Mouse (Mus musculus): Measurements from ENCODE around the gene Fbxw13. TPM values are rescaled to one million over a fixed set of nuclear protein-coding genes. Genes with fewer than 3 reads are reported as not detected.
"Not testable (repeated sequence)": the region's sequence is repeated elsewhere in the genome, so short reads cannot be mapped to it uniquely, and the experiment has no call there.

The Fbxw13 gene
- polyA plus RNA-seq (2016; fragmentation: Nextera tagmentation; extraction: Ambion mirVana) = not detected in 2 replicates

GRCm38 (mm10) chr9:109195875-109196274 lies at the start of gene Fbxw13:
Gene Fbxw13 (minus strand): TSS chr9:109195975.
- not testable (repeated sequence) for H3K27me3 ChIP-seq (replicated peaks); H3K4me3 ChIP-seq; H3K27ac ChIP-seq (ENCODE audit: poor library complexity, severe bottlenecking); ATAC-seq (ENCODE audit: insufficient number of reproducible peaks, low FRiP score); H3K9ac ChIP-seq; H3K4me2 ChIP-seq; H3K9me3 ChIP-seq (replicated peaks); H3K4me1 ChIP-seq (replicated peaks); H3K36me3 ChIP-seq
- 76% methylated on average over 3 of the region's 3 CpGs for WGBS

GRCm38 (mm10) chr9:109234654-109235053 lies 38.9 kb upstream of the Fbxw13 start, which contains the start of gene Fbxw20:
Gene Fbxw20 (minus strand): TSS chr9:109234754.
- Histone ChIP-seq H3K4me3 (no peak within 1 kb of the TSS), H3K4me2 (no peak within 1 kb of the TSS), H3K4me1 (replicated peaks) (no peaks in the 10 kb centered on the region), H3K9me3 (replicated peaks) (no peaks in the 10 kb centered on the region), H3K36me3 (no peaks in the 10 kb centered on the region), H3K27ac (ENCODE audit: poor library complexity, severe bottlenecking) (no peak within 1 kb of the TSS), H3K9ac (no peak within 1 kb of the TSS), H3K27me3 (replicated peaks) (no peaks in the 10 kb centered on the region)
- no peak for ATAC-seq (ENCODE audit: insufficient number of reproducible peaks, low FRiP score)
- 65% methylated on average over 1 of the region's 1 CpGs for WGBS

- ATAC-seq (ENCODE audit: insufficient number of reproducible peaks, low FRiP score) = no peak
These were observed 22.7 kb upstream of the Fbxw13 start for GRCm38 (mm10) chr9:109218449-109218848.

GRCm38 (mm10) chr9:109201347-109201746 lies 5.6 kb upstream of the Fbxw13 start:
- not testable (repeated sequence) for H3K36me3 ChIP-seq; H3K4me1 ChIP-seq (replicated peaks); H3K9ac ChIP-seq; H3K27ac ChIP-seq (ENCODE audit: poor library complexity, severe bottlenecking); H3K4me3 ChIP-seq; H3K9me3 ChIP-seq (replicated peaks); H3K27me3 ChIP-seq (replicated peaks); ATAC-seq (ENCODE audit: insufficient number of reproducible peaks, low FRiP score); H3K4me2 ChIP-seq
- 78% methylated on average over 1 of the region's 1 CpGs for WGBS

More at GRCm38 (mm10) chr9:109218449-109218848, 22.7 kb upstream of the Fbxw13 start:
- H3K9ac ChIP-seq = no peak overlapping the region
- H3K4me1 ChIP-seq (replicated peaks) = no peaks in the 10 kb centered on the region
- WGBS = 67% methylated on average over 6 of the region's 6 CpGs
- H3K27ac ChIP-seq (ENCODE audit: poor library complexity, severe bottlenecking) = no peak overlapping the region
- H3K9me3 ChIP-seq (replicated peaks) = no peaks in the 10 kb centered on the region; the same call in 1 of the 2 replicates
- H3K27me3 ChIP-seq (replicated peaks) = no peaks in the 10 kb centered on the region
- no peak overlapping the region for H3K4me2 ChIP-seq
- H3K4me3 ChIP-seq = no peak overlapping the region
- H3K36me3 ChIP-seq = no peaks in the 10 kb centered on the region

- H3K9ac ChIP-seq = no peak overlapping the region
- H3K27ac ChIP-seq (ENCODE audit: poor library complexity, severe bottlenecking) = no peak overlapping the region
- H3K9me3 ChIP-seq (replicated peaks) = no peaks in the 10 kb centered on the region
- no peak overlapping the region for H3K4me2 ChIP-seq
- H3K4me1 ChIP-seq (replicated peaks) = no peaks in the 10 kb centered on the region
- no peaks in the 10 kb centered on the region for H3K27me3 ChIP-seq (replicated peaks)
- ATAC-seq (ENCODE audit: insufficient number of reproducible peaks, low FRiP score) = no peak
- WGBS = 88% methylated on average over 1 of the region's 1 CpGs
- H3K36me3 ChIP-seq = no peaks in the 10 kb centered on the region
- H3K4me3 ChIP-seq = no peak overlapping the region
These were observed 4.6 kb upstream of the Fbxw13 start for GRCm38 (mm10) chr9:109200349-109200748.

- no peak overlapping the region for H3K27ac ChIP-seq (ENCODE audit: poor library complexity, severe bottlenecking)
- ATAC-seq (ENCODE audit: insufficient number of reproducible peaks, low FRiP score) = no peak
- H3K4me3 ChIP-seq = no peak overlapping the region
- WGBS = 44% methylated on average over 1 of the region's 1 CpGs
- H3K36me3 ChIP-seq = no peaks in the 10 kb centered on the region
- H3K9ac ChIP-seq = no peak overlapping the region
- H3K4me2 ChIP-seq = no peak overlapping the region
- H3K9me3 ChIP-seq (replicated peaks) = no peaks in the 10 kb centered on the region
- H3K27me3 ChIP-seq (replicated peaks) = no peaks in the 10 kb centered on the region
- H3K4me1 ChIP-seq (replicated peaks) = no peaks in the 10 kb centered on the region
These were observed 3.6 kb upstream of the Fbxw13 start for GRCm38 (mm10) chr9:109199353-109199752.

GRCm38 (mm10) chr9:109177208-109177607 lies 18.6 kb downstream of the Fbxw13 start:
- Histone ChIP-seq H3K27ac (ENCODE audit: poor library complexity, severe bottlenecking) (no peak overlapping the region), H3K36me3 (no peaks in the 10 kb centered on the region), H3K4me3 (no peak overlapping the region), H3K9me3 (replicated peaks) (no peaks in the 10 kb centered on the region; the same call in 1 of the 2 replicates), H3K9ac (no peak overlapping the region), H3K4me2 (no peak overlapping the region), H3K27me3 (replicated peaks) (no peaks in the 10 kb centered on the region), H3K4me1 (replicated peaks) (no peaks in the 10 kb centered on the region)
- WGBS = 75% methylated on average over 1 of the region's 1 CpGs
- no peak for ATAC-seq (ENCODE audit: insufficient number of reproducible peaks, low FRiP score)

GRCm38 (mm10) chr9:109176301-109176700 lies 19.5 kb downstream of the Fbxw13 start:
- Histone ChIP-seq H3K9ac (no peak overlapping the region), H3K27ac (ENCODE audit: poor library complexity, severe bottlenecking) (no peak overlapping the region), H3K4me2 (no peak overlapping the region), H3K4me3 (no peak overlapping the region), H3K36me3 (no peaks in the 10 kb centered on the region), H3K4me1 (replicated peaks) (no peaks in the 10 kb centered on the region), H3K27me3 (replicated peaks) (no peaks in the 10 kb centered on the region), H3K9me3 (replicated peaks) (no peaks in the 10 kb centered on the region; the same call in 1 of the 2 replicates)
- ATAC-seq (ENCODE audit: insufficient number of reproducible peaks, low FRiP score) = no peak
- 74% methylated on average over 1 of the region's 1 CpGs for WGBS

GRCm38 (mm10) chr9:109167316-109167715 lies 28.5 kb downstream of the Fbxw13 start:
- no peaks in the 10 kb centered on the region; the same call in 1 of the 2 replicates for H3K9me3 ChIP-seq (replicated peaks)
- no peak overlapping the region for H3K27ac ChIP-seq (ENCODE audit: poor library complexity, severe bottlenecking)
- H3K36me3 ChIP-seq = no peaks in the 10 kb centered on the region
- H3K9ac ChIP-seq = no peak overlapping the region
- no peaks in the 10 kb centered on the region for H3K4me1 ChIP-seq (replicated peaks)
- H3K4me3 ChIP-seq = no peak overlapping the region
- no peak for ATAC-seq (ENCODE audit: insufficient number of reproducible peaks, low FRiP score)
- H3K4me2 ChIP-seq = no peak overlapping the region
- H3K27me3 ChIP-seq (replicated peaks) = no peaks in the 10 kb centered on the region

- no peaks in the 10 kb centered on the region for H3K36me3 ChIP-seq
- H3K4me1 ChIP-seq (replicated peaks) = no peaks in the 10 kb centered on the region
- 52% methylated on average over 3 of the region's 3 CpGs for WGBS
- H3K4me2 ChIP-seq = no peak within 1 kb of the TSS
- no peaks in the 10 kb centered on the region for H3K27me3 ChIP-seq (replicated peaks)
- H3K27ac ChIP-seq (ENCODE audit: poor library complexity, severe bottlenecking) = no peak within 1 kb of the TSS
- no peaks in the 10 kb centered on the region for H3K9me3 ChIP-seq (replicated peaks)
- H3K4me3 ChIP-seq = no peak within 1 kb of the TSS
- ATAC-seq (ENCODE audit: insufficient number of reproducible peaks, low FRiP score) = no peak
- no peak within 1 kb of the TSS for H3K9ac ChIP-seq
These were observed 33.8 kb downstream of the Fbxw13 start, which contains the start of gene Fbxw21 for GRCm38 (mm10) chr9:109161941-109162340. Gene Fbxw21 (minus strand): TSS chr9:109162041.

GRCm38 (mm10) chr9:109140414-109140813 lies 55.4 kb downstream of the Fbxw13 start:
- WGBS = 58% methylated on average over 4 of the region's 4 CpGs
- H3K27ac ChIP-seq (ENCODE audit: poor library complexity, severe bottlenecking); H3K27me3 ChIP-seq (replicated peaks); H3K4me2 ChIP-seq; H3K4me1 ChIP-seq (replicated peaks); ATAC-seq (ENCODE audit: insufficient number of reproducible peaks, low FRiP score); H3K9ac ChIP-seq; H3K4me3 ChIP-seq; H3K36me3 ChIP-seq: not testable (repeated sequence)
- peaks cover 10% of the 10 kb centered on the region; the same call in 1 of the 2 replicates for H3K9me3 ChIP-seq (replicated peaks)

- no peaks in the 10 kb centered on the region for H3K4me1 ChIP-seq (replicated peaks)
- 86% methylated on average over 5 of the region's 5 CpGs for WGBS
- H3K9ac ChIP-seq = no peak overlapping the region
- no peak for ATAC-seq (ENCODE audit: insufficient number of reproducible peaks, low FRiP score)
- H3K27ac ChIP-seq (ENCODE audit: poor library complexity, severe bottlenecking) = no peak overlapping the region
- H3K9me3 ChIP-seq (replicated peaks) = no peaks in the 10 kb centered on the region
- no peaks in the 10 kb centered on the region for H3K27me3 ChIP-seq (replicated peaks)
- no peak overlapping the region for H3K4me3 ChIP-seq
- no peaks in the 10 kb centered on the region for H3K36me3 ChIP-seq
- H3K4me2 ChIP-seq = no peak overlapping the region
These were observed 65.7 kb downstream of the Fbxw13 start for GRCm38 (mm10) chr9:109130076-109130475.

Measured in heart, embryonic 12.5 days (tissue).